Mouse (Mus musculus) CH12F3 (cell line): Measurements from ENCODE around the gene Gcm1.

Experiments used
- in situ Hi-C: fragments of 300-500 bp; cut with MboI; formaldehyde crosslinking; loops from 2 replicates; pipeline ENCODE4 v1.14.3; 2020; ENCODE audit warnings: low sequenced_read_pairs

The Gcm1 gene

DNA sequence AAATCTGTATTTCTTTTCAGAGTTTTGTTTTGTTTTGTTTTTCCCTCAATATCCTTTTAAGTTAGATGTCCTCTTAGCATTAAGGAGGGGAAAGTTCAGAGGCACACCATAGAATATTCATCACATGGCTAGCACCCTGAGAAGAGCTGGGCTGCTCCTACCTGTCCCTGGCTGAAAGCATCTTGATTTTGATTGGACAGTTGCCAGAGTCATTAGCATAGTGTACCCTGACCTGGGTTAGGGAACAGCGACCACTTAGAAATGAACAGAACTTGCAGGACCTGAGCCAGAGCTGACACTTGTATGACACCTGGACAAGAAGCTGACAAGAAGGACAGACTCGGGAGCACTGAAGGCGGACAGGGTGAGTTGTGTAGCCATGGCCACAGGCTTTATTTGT is at the start of gene Gcm1:
Gcm1 (plus strand) TSS at position 248 of the 400 bp plus-strand sequence.
- in situ Hi-C loops, result no loop called here

DNA sequence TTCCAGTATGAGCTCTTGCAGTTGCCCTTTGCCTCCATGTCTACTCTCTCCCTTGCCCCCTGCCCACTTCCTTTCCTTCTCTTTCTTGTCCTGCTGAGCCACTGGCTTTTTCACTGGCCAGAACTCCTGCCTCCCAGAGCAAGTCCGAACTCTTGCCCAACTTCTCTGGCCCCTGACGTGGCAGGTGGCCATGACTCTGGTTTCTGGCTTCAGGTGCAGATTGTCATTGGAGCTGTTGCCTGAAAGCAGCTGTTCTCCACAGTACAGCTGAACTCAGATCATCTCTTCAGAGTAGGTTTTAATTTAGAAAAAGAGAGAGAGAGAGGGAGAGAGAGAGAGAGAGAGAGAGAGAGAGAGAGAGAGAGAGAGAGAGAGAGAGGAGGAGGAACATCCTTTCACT is 48.4 kb upstream of the Gcm1 start:
- in situ Hi-C loops, result no loop called here

DNA sequence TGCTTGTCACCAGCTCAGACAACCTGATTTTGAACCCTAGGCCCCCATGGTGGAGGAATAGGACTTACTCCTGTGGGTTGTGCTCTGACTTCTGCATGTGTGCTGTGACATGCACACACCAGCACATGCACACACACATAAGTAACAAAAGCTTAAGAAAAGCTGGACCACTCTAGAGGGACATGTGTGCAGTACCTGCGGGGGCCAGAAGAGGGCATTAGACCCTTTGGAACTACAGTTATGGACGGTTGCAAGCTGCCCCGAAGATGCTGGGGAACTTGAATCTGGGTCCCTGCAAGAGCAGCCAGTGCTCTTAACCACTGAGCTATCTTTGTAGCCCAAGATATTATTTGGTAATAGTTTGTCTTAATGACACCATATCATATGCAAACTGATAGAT is 46.2 kb upstream of the Gcm1 start:
- in situ Hi-C loops, result no loop called here

DNA sequence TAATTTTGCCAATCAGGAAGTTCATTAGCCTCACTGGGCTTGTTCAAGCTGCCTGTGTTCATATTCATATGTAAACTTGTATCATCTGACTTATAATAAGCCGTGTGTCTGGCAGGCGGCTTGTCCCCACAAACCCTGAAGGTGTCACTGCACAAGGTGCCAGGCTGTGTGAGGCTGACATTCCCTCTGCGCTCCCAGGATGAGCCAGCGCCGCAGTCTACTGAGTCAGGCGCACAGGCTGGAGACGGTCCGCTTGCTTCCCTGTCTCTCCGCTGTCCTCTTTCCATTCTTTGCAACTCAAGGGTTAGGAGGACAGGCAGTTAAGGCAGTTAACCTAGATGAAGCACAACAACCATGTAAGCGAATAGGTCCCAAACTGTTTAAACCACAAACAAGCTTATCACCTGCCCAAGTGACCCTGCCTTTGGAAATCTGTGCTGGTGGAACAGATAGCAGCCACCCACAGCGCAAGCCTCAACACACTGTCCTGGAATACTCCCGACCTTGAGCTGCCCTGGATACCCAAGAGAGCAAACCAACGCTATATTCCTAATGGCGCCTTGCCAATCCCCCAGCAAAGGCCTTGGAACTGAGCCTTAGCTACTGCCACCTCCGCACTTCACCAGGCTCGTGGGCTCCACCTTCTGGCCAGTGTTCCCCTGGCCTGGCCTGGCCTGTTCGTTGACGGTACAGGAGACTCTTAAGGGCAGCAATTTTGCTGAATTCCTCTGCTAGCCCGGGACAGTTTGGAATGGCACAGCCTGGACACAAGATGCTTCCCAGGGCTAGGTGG is 45.3 kb upstream of the Gcm1 start:
- in situ Hi-C loops, result no loop called here

DNA sequence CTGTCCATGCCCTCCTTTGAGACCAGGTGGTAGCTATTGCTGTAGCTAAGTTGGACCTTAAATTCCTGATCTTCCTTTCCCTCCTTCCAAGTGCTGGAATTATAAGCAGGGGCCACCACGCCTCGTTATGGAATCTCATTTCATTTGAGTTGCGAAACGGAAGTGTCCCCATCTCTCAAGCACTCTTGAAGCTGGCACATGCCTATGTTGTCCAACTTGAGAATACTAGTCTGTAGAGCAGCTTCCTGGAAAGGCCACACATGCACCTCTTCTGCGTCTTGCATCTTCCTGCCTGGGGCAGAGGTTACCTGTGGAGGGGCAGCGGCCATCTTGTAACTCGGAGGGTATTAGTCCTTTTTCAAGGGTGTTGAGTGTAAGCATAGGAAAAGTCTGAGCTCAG is 42.3 kb upstream of the Gcm1 start:
- in situ Hi-C loops, result no loop called here

DNA sequence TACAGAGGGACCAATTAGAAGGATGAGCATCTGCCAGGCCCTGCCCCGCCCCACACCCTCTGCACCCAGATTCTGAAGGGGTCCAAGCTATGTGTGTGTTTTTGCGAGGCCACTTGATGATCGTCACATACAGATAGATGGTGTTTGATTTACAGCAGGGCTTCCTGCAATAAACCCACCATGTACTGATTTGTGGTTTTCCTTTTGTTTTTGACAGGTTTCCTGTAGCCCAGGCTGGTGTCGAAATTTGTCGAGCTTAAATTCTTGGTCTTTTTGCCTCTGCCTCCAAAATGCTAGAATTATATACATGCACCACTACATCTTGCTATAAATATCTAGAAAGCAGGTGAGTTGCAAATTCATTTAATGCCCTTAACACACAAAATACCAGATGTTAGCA is 41.5 kb upstream of the Gcm1 start:
- in situ Hi-C loops, result loop anchor here (5.0 kb wide), 1 partner anchor 203 kb away; no protein-coding TSS in a partner anchor

DNA sequence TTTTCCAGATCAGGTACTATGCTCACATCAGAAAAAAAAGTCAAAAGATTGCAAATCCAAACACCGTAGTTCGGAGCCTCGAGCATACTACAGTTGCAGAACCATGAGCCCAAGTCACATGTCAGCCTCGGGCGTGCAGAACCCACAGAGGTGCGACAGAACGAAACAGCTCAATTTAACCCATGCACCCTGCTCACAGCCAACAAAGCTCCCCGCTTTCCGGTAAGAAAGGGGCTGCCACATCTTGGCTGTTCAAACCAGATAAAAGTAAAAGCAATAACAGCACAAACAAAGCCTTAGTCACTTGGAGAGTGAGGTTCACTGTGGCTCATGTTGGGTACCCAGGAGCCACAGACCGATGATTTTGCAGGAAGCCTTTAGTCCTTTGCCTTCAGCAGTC is 41.0 kb upstream of the Gcm1 start:
- in situ Hi-C loops, result loop anchor here (5.0 kb wide), 1 partner anchor 203 kb away; no protein-coding TSS in a partner anchor

DNA sequence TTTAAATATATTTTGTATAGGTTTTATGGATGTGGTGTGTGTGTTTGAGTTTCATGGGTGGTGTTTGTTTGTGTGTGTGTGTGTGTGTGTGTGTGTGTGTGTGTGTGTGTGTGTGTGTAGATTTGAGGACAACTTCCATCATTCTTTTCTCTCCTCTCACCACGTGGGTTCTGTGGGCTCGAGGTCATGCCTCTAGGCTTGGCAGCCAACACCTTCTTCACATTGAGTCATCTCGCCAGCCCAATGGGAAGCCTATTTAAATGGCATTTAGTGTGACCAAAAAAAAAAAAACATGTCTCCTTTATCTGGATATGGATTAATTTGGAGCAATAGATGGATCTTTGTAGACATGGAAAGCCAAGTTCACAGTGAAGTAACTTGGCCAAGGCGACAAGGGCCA is 39.7 kb upstream of the Gcm1 start:
- in situ Hi-C loops, result loop anchor here (5.0 kb wide), 1 partner anchor 205 kb away; no protein-coding TSS in a partner anchor

DNA sequence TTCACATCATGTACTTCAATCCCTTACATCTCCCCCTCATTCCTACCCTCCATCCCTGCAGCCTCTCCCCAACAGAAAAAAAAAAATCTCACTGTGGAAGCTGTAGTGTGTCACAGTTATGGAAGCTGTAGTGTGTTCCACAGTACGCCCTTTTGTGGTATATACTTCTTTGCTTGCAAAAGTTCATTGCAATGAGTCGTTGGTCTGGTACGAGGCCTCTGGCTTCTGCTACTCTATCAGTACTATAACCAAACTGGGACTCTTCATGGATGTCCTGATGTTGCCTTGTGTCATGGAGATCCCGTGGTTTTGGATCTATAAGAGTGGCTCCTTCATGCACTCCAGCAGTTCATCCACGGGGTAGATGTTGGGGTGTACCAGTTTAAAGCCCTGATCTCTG is 39.0 kb upstream of the Gcm1 start:
- in situ Hi-C loops, result loop anchor here (5.0 kb wide), 1 partner anchor 205 kb away; no protein-coding TSS in a partner anchor

DNA sequence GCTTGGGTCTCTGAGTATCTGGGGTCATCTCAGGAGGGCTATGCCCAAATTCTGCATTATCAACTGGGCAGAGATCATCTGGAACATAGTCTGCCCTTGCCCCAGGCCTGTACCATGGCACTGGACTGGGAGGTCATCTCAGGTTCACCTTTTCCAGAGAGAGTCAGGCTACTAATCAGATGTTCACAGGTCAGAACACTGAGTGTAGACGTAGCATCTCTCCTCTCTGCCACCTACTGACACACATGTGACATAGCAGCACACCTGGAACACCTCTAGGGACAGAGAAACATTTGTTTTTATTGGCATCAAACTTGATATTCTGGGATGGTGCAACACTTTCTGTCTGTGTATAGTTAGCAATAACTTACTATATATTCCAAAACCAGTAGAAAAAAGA is 37.9 kb upstream of the Gcm1 start:
- in situ Hi-C loops, result loop anchor here (5.0 kb wide), 1 partner anchor 207 kb away; no protein-coding TSS in a partner anchor

DNA sequence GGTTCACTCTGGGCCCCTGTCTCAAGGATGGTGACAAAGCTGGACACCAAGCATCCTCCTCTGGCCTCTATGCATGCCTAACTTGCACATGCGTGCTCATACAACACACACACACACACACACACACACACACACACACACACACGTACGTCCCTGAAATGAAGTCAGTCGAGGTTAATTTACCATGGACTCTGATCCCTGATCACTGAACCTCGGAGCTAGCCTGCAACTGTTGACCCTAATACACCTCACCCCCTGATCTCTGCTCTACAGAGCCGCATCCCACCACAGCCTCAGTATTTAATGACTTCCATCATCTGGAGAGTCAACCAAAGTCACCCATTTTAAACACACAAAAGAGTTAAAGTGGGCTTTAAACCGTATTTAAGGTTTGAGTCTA is 35.9 kb upstream of the Gcm1 start:
- in situ Hi-C loops, result no loop called here

DNA sequence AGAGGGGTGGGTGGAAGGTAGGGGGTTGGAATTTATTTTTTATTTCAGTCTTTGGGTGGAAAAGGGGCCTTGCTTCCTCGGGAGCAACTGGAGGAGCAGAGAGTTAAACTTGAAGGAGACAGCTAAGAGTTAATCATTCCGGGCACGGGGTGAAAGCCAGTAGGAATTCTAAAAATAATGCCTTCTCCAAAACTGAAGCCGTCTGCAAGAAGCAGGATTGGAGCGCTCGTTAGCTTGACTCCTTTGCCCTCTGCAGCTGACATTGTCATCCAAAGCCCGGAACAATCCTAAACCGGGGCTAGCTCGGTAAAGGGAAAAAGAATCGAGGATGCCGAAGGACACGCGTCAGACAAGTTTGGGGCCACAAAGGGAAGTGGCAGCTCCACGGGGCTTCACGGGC is 35.4 kb upstream of the Gcm1 start:
- in situ Hi-C loops, result no loop called here

DNA sequence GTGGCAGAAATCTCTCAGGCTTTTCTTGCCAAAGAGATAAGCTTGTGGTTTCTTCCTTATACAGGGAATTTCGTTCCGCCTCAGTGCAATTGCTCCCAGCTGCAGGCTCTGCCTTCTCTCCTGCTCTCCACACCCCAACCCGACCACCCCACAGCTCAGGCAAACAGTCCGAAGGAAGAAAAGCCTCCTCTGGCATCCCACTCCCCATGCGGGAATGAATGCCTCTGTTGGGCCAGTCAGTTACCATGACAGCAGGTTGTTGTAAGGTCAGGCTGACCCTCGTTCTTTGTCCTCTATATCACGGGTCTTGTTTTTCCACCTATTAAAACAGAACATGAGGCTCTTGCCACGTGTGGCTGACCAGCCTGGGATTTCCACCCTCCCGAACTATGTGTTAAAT is 30.5 kb upstream of the Gcm1 start:
- in situ Hi-C loops, result no loop called here

DNA sequence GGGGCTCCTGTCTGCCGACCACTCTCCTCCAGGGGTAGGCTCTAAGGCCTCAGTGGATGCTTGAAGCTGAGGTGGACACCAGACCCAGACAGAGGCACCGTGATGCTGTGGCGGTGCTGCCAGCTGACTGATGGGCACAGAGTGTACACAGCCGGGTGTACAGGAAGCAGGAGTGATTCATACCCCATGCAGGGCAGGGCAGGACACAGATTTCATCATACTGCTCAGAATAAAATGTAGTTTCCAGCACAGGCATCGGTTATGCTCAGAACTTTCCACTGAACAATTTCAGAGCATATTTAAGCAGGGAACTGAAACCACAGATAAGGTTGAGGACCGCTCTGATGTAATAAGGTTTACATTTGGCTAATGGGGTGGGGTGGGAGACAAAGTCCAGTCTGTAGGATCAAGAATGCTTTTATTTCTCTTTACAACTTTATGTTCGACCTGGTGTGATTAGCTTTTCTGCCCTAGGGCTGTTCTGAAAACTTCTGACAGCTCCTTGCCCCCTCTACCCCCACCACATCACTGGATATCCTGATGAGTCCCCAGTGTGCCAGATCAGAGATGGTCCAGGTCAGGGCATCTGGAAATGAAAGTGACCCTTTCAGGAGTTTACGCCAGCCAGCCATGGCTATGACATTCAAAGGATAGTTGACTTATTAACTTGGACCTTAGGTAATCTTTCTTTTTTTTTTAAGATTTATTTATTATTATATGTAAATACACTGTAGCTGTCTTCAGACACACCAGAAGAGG is 29.4 kb upstream of the Gcm1 start:
- in situ Hi-C loops, result no loop called here

DNA sequence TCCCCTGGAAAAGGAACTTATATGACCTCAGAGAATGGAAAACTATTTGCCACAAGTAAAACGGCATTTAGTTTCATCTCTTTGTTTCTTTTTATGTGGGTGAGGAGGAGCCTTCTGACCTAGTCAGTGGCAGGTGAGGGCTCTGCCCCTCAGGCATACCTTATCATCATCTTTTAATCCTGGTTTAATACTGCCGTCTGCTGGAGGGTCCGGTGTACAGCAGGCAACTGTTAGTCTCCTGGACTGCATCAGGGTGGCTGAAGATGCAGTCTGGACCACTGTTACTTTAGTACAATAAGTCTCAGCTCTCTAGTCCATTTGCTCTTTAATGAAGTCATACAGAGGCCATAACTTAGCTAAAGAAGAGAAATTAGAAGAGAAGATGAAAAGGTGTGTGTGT is 26.9 kb upstream of the Gcm1 start:
- in situ Hi-C loops, result no loop called here

DNA sequence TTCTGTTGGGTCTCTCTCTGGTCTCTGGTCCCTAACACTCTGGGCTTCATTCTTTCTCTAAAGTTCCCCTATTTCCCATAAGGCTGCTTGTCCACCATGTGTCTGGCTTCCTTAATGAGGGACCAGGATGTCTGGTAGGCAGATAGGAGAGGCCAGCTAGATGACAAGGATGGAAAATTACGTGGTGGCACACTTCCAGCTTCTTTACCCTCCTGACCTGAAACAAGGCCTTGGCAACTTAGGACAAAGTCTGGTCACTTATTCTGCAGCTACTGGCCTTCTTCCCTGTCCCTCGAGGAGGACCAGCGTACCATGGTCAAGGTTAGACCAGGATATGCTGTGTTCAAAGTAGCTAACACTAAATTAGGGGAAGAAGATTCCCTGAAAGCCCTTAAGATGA is 24.6 kb upstream of the Gcm1 start:
- in situ Hi-C loops, result no loop called here

DNA sequence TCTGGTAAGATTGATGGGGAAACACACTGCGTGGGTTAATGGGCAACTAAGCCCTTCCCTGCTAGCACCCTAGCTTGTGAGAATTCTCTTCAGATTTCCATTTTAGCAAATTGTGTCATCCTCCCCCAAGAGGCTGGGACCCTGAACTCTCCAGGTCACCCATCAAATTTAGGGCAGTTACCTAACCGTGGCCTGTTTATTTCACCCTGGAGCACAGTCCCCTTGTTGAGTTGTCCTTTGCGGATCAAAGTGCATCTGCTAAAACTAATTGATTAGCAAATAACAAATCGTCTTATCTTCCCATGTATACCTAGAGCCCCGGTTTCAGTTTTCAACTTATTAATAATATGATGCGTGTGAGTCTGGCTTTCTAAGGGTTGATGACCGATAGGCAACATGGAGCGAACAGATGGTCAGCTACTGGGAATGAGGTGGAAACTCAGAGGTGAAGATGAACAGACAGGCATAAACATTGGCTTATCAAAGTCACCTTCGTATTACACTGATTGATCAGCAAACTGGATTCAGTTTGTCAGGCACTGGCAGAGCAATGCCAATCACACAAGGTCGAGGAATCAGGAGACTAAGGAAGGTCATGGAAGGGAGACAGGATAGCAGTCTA is 20.8 kb upstream of the Gcm1 start:
- in situ Hi-C loops, result loop anchor here (10.0 kb wide), 1 partner anchor 426 kb away; no protein-coding TSS in a partner anchor

DNA sequence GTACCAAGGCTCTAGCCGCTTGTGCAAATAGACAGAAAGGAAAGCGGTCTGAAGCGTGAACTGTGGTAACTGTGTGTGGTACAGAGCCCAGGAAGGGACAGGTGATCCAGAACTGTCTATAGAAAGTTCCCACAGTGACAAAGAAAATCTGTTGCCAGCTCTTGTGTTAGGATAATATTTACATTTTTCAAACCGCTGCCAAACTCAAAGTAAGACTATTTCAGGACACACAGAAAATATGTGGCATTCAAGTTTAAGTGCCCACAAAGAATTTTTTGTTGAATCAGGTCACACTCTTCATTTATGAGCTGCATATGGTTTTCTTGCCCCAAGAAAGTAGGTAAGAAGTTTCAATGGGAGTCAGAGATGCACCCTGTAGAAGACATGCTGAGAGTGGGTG is 18.8 kb upstream of the Gcm1 start:
- in situ Hi-C loops, result loop anchor here (10.0 kb wide), 1 partner anchor 428 kb away; no protein-coding TSS in a partner anchor

DNA sequence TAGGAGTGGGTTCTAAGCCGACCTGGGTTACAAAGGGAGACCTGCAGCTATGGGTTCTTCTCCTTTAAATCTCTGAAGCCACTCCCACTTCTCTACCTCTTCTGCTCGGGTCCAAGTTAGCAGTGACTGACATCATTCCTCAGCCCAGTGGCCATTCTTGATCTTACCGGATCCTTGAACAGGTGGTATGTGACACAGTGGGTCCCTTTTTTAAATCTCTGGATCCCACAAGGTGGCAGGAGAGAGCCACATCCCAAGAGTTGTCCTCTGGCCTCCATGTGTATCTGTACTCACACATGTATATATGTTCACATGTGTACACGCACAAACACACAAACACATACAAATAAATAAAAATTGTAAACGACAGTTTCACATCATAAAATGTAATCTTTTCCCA is 16.4 kb upstream of the Gcm1 start:
- in situ Hi-C loops, result loop anchor here (10.0 kb wide), 1 partner anchor 430 kb away; no protein-coding TSS in a partner anchor

DNA sequence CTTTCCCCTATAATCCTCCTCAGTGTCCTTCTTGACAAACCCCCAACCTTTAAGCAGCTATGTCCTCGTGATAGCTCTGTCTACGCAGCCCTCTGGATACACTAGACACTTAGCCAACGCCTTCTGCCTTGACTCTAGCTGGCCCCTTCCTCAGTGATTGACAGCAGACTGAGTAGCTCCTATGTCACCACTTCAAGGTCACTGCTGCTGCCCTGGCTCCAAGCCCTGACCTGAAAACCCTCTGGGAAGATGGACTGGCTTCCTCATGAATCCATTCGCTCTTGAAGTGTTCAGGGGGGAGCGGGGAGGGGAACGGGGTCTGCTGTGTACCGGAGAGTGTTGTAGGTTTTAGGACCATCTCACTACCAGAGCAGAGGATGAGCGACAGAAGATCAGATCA is 15.9 kb upstream of the Gcm1 start:
- in situ Hi-C loops, result loop anchor here (10.0 kb wide), 1 partner anchor 431 kb away; no protein-coding TSS in a partner anchor

DNA sequence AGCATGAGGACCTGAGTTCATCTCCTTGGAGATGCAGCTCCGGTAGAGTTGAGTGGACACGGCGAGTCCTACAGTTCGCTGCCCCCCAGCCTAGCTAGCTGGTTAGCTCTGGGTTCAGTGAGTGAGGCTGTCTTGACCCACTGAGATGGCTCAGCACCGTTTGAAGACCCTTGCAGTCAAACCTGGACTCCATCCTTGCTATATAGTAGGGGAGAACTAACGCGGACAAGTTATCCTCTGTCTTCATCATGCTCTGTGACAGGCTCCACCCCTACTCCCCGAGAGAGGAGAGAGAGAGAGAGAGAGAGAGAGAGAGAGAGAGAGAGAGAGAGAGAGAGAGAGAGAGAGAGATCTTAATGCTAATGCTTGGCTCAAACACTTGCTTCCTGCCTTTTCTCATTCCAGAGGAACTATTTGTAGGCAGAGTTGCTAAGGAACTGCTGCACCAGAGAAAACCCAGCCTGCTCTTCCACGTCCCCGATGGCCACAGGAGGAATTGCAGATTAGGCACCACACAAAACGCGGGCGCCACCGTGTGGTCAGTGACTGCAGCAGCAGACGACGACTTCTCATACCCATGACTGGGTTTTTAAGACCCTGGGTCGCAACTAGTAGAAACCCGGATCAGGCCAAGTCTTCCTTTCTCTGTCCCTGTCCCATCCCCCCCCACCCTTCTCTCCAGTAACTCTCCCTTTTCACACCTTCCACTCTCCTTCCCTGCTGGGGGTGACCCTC is 12.8 kb upstream of the Gcm1 start:
- in situ Hi-C loops, result loop anchor here (10.0 kb wide), 1 partner anchor 434 kb away; no protein-coding TSS in a partner anchor
